Mouse (Mus musculus) G1E (cell line): ENCODE results near the gene Cacng7.

ENCODE experiments used
- CTCF ChIP-seq: IDR thresholded peaks from 2 replicates; pipeline ENCODE4 v1.5.1; 2012; ENCODE audit warnings: low read depth, low read length, inconsistent platforms, mixed read lengths
- POLR2AphosphoS5 ChIP-seq: IDR thresholded peaks from 2 replicates; pipeline ENCODE4 v1.6.1; 2012; ENCODE audit warnings: low read depth, low read length, inconsistent platforms; ENCODE audit not compliant: insufficient replicate concordance
- TAL1 ChIP-seq: conservative IDR thresholded peaks from 2 replicates; pipeline ENCODE4 v1.6.1; 2012; ENCODE audit warnings: low read depth, low read length, inconsistent platforms, mixed read lengths

DNA sequence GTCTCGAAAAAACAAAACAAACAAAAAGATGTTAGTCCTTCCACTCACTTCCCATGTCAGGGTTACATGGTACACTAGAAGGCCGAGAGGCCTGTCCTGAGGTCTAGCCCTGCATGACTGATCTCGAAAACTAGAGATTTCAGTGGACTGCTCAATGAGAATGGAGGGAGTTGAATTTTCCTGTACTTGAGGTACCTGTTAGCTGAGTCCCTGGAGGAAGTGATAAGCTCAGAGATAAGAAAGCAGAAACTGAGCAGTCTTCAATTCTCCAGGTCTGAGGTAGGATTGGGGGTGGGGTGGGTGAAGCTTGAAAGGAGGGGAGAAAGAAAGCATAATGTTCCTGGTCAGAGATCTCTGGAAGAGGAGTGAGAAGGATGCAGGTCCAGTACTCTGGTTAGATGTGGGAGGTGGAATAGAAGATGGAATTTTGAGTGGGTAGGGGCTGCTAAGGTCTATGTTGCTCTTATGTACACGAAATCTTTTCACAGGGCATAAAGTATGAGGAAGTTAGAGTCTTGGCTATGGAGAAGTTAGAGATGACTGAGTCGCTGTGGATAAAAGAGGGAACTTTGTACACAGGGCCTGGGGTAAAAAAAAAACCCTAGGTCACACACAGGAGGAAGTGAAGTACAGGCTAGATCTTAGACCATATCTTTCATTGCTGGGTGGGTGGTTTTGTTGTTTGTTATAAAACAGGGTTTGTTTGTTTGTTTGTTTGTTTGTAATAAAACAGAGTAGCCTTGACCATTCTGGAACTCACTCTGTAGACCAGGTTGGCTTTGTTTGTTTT lies 37.2 kb upstream of the Cacng7 start:
- TF ChIP-seq CTCF (no peak), TAL1 (no peak), POLR2AphosphoS5 (no peak)
